Mouse (Mus musculus) effector memory CD4-positive, alpha-beta T cell, adult 7 months (primary cell): ENCODE results near the gene Serpina1a. TPM values are rescaled to one million over a fixed set of nuclear protein-coding genes. Genes with fewer than 3 reads are reported as not detected.

ENCODE experiments used
- polyA plus RNA-seq: library from polyadenylated mRNA; unstranded; fragments of 100-300 nt; shearing (Covaris generic); gene quantifications from one replicate; pipeline ENCODE4 v1.2.1, GENCODE M21; 2017

Gene Serpina1a
- polyA plus RNA-seq: not detected

DNA sequence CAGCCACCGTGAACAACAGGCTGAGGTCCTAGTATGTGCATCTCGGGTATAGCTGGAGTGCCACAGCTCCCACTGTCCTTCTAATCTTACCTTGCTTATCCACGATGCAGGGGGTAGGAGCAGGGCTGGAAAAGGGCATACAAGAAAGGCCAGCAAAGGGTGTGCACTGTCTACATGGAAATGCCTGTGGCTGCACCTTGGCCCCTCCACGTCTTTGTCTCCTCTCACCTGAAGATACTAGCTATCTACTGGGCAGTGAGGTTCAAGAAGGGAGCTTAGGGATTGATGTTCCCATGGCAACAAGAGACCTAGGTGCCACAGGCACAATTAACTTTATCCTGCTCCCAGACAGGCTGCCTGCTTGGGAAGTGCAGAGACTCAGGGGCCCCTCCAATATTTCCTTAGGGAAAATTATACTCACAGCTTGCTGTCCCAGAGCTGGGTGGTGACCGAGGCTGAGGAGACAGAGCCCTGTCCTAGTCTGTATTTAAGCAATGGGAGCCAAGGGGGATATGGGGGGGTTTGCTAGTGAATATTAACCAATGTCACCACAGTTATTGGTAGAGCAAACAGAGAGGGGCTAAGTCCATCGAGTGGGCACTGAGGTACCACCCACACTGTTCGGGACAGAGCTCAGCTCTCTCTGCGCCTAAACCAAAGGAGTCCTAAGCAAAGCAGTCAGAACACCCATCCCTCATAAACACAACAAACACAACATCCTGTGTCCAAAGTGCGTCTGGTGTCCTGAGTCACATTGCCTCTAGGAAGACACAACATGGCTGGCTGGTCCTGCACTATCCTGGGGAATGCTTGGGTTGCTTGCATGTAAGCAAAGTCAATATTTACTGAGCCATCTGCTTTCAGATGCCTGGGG is at the start of gene Serpina1a:
Gene Serpina1a (minus strand): TSS at position 462 of the 874 bp plus-strand sequence.

DNA sequence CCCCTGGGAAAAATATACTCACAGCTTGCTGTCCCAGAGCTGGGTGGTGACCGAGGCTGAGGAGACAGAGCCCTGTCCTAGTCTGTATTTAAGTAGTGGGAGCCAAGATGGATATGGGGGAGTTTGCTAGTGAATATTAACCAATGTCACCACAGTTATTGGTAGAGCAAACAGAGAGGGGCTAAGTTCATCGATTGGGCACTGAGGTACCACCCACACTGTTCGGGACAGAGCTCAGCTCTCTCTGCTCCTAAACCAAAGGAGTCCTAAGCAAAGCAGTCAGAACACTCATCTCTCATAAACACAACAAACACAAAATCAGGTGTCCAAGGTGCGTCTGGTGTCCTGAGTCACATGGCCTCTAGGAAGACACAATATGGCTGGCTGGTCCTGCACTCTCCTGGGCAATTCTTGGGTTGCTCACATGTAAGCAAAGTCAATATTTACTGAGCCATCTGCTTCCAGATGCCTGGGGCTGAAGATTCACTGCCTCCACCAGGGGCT is 41.5 kb upstream of the Serpina1a start, which contains the start of gene Serpina1c:
Gene Serpina1c (minus strand): TSS at position 51 of the 504 bp plus-strand sequence.

DNA sequence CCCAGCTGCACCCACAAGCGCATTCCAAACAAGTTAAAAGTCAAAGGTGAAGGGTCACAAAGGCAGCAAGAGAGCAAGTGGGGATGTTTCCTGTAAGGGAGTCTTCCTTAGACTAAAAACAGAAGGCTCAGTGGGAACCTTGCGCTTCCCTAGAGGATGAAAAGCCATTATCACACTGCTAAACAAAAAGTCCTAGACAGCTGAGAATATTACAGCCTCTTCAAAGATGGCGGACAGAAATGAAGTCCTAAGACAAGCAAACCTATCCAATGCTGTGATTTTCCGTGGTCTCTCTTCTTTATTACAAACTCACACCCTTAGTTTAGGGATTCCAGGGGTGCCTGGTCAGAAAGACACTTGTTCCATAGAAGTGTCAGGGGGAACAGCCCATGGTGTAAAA is 33.1 kb downstream of the Serpina1a start, which contains the start of gene Serpina1b:
Gene Serpina1b (minus strand): TSS at position 101 of the 400 bp plus-strand sequence.

Other genes starting within 250 kb of the Serpina1a start
- not detected for gene Serpina10, start 232.1 kb downstream of the Serpina1a start, polyA plus RNA-seq
- not detected for gene Serpina6, start 206.3 kb downstream of the Serpina1a start, polyA plus RNA-seq
- gene Serpina16, start 187.4 kb downstream of the Serpina1a start, polyA plus RNA-seq: not detected
- gene Serpina1f, start 168.0 kb downstream of the Serpina1a start, polyA plus RNA-seq: not detected
- not detected for gene Serpina1d, start 90.0 kb downstream of the Serpina1a start, polyA plus RNA-seq
- not detected for gene Serpina1b, start 33.2 kb downstream of the Serpina1a start, polyA plus RNA-seq
- not detected for gene Serpina1c, start 41.3 kb upstream of the Serpina1a start, polyA plus RNA-seq
- not detected for gene Serpina1e, start 95.4 kb upstream of the Serpina1a start, polyA plus RNA-seq
- gene Serpina11, start 126.4 kb upstream of the Serpina1a start, polyA plus RNA-seq: not detected
- 0.22 TPM for gene Serpina9, start 150.2 kb upstream of the Serpina1a start, polyA plus RNA-seq
- gene Serpina12, start 180.9 kb upstream of the Serpina1a start, polyA plus RNA-seq: not detected
- gene Serpina5, start 237.6 kb upstream of the Serpina1a start, polyA plus RNA-seq: not detected
- gene Serpina3a, start 249.2 kb upstream of the Serpina1a start, polyA plus RNA-seq: not detected